Mouse (Mus musculus): ENCODE measurements at regions not wholly inside any gene's neighbourhood (a gene's known extent, or its start where the extent isn't known, plus 50 kb on each side); places are given as distances from the start of the nearest gene placed in this dataset.

DNA sequence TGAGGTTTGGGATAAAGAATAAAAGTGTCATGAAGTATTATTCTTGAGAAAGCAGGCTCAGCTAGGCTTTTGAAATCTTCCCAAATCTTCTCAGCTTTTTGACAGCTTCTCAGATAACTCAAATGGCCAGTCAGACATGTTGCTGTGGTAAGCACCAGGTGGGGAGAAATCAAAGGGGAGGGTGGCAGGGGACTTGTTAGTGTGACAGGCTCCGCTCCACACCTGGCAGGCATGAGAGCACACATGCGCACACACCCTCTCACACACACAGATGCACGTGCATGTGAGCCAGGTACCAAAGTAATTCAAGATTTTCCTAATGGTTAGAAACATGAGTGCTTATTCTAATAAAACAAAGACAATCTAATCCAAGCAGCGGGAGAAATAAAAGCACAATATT, 236.1 kb downstream of the 1700129C05Rik start:
- TF ChIP-seq CTCF (IDR thresholded peaks at IDR 0.05; ENCODE audit: extremely low read depth, insufficient read depth, low read length) = no peak
- no peak for TF ChIP-seq POLR2A (IDR thresholded peaks at IDR 0.05; ENCODE audit: extremely low read depth, insufficient read depth, low read length)
